Mouse (Mus musculus): ENCODE data around the gene Gm11563. TPM values are rescaled to one million over a fixed set of nuclear protein-coding genes. Genes with fewer than 3 reads are reported as not detected.
"Not testable (repeated sequence)": the region's sequence is repeated elsewhere in the genome, so short reads cannot be mapped to it uniquely, and the experiment has no call there.

Gm11563 gene
- polyA plus RNA-seq, 1 experiment from 2014 or later: not detected

DNA sequence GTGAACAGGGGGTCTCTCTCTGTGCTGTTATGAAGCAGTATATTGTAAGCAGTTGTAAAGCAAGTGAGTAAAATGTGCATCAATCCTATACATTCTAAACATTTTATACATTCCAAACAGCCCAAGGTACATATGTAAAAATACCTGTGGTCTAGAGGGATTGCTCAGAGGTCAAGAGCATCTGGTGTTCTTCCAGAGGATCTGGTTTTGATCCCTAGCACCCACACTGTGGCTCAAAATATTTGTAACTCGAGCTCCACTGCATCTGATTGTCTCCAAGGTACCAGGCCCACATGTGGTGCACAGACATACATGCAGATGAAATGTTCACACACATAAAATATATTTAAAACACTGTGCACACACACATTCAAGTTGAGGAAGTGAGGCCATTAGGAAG is 17.8 kb downstream of the Gm11563 start:
- Histone ChIP-seq H3K4me2 (no peak overlapping the region), H3K9me3 (replicated peaks) (no peaks in the 10 kb centered on the region), H3K9ac (no peak overlapping the region), H3K36me3 (no peaks in the 10 kb centered on the region), H3K4me1 (replicated peaks) (no peaks in the 10 kb centered on the region), H3K4me3 (no peak overlapping the region), H3K27ac (no peak overlapping the region), H3K27me3 (no peaks in the 10 kb centered on the region)
- WGBS: 19% methylated on average over 1 of the region's 1 CpGs
- no peak for ATAC-seq (replicated peaks; ENCODE audit: insufficient number of reproducible peaks, insufficient read depth, low FRiP score, low read depth)

- no peaks in the 10 kb centered on the region for H3K36me3 ChIP-seq
- H3K4me2 ChIP-seq: no peak overlapping the region
- WGBS: 42% methylated on average over 1 of the region's 1 CpGs
- no peak overlapping the region for H3K4me3 ChIP-seq
- no peaks in the 10 kb centered on the region for H3K4me1 ChIP-seq (replicated peaks)
- H3K27ac ChIP-seq: no peak overlapping the region
- no peaks in the 10 kb centered on the region for H3K9me3 ChIP-seq (replicated peaks)
- H3K27me3 ChIP-seq: no peaks in the 10 kb centered on the region
- no peak for ATAC-seq (replicated peaks; ENCODE audit: insufficient number of reproducible peaks, insufficient read depth, low FRiP score, low read depth)
- H3K9ac ChIP-seq: no peak overlapping the region
Measured at GRCm38 (mm10) chr11:99637086-99637485, 21.7 kb downstream of the Gm11563 start.

DNA sequence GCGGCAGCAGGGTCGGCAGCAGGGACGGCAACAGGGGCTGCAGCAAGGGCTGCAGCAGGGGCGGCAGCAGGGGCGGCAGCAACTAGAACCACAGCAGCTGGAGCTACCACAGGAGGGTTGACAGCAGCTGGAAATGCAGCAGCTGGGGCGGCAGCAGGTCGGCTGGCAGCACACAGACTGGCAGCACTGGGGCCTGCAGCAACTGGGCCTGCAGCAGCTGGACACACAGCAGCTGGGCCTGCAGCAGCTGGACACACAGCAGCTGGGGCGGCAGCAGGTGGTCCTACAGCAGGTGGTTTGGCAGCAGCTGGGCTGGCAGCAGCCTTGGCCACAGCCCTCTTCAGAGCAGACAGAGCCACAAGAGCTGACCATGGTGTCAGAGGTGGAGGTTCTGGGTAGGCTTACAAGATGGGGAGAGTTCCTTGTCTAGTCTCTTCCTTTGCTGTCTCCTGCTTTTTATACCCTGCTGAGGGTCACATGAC is 24.1 kb downstream of the Gm11563 start, which contains the start of gene Krtap4-2:
Gene Krtap4-2 (minus strand): TSS at position 432 of the 482 bp plus-strand sequence.
- ATAC-seq (replicated peaks; ENCODE audit: insufficient number of reproducible peaks, insufficient read depth, low FRiP score, low read depth): no peak
- Histone ChIP-seq H3K36me3 (no peaks in the 10 kb centered on the region), H3K4me1 (replicated peaks) (no peaks in the 10 kb centered on the region), H3K9ac (no peak within 1 kb of the TSS), H3K27me3 (no peaks in the 10 kb centered on the region), H3K4me2 (no peak within 1 kb of the TSS), H3K27ac (no peak within 1 kb of the TSS), H3K9me3 (replicated peaks) (no peaks in the 10 kb centered on the region), H3K4me3 (no peak within 1 kb of the TSS)
- 32% methylated on average over 8 of the region's 8 CpGs for WGBS

- Histone ChIP-seq H3K27me3 (no peaks in the 10 kb centered on the region), H3K9me3 (replicated peaks) (no peaks in the 10 kb centered on the region), H3K4me3 (no peak overlapping the region), H3K9ac (no peak overlapping the region), H3K36me3 (no peaks in the 10 kb centered on the region), H3K4me2 (no peak overlapping the region), H3K27ac (no peak overlapping the region), H3K4me1 (replicated peaks) (no peaks in the 10 kb centered on the region)
- WGBS: 70% methylated on average over 2 of the region's 2 CpGs
- no peak for ATAC-seq (replicated peaks; ENCODE audit: insufficient number of reproducible peaks, insufficient read depth, low FRiP score, low read depth)
Measured at GRCm38 (mm10) chr11:99633293-99633692, 25.5 kb downstream of the Gm11563 start.

DNA sequence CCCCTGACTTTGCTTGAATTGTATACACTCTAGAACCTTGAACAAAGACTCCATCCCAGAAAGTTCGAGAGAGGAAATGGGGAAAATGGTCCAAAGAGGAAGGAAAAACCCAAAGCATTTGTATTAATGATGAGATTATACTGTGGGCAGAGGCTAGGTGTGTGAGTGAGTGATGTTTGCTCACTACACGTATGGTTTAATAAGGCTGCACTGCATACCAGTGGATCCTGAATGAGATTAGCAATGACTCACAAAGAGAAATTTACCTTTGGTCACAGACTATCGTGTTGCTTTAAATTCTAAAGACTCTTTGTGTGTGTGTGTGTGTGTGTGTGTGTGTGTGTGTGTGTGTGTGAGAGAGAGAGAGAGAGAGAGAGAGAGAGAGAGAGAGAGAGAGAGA is 27.9 kb downstream of the Gm11563 start:
- 68% methylated on average over 3 of the region's 3 CpGs for WGBS
- Histone ChIP-seq H3K36me3 (no peaks in the 10 kb centered on the region), H3K4me1 (replicated peaks) (no peaks in the 10 kb centered on the region), H3K27me3 (no peaks in the 10 kb centered on the region), H3K27ac (no peak overlapping the region), H3K9me3 (replicated peaks) (no peaks in the 10 kb centered on the region), H3K9ac (no peak overlapping the region), H3K4me3 (no peak overlapping the region), H3K4me2 (no peak overlapping the region)
- no peak for ATAC-seq (replicated peaks; ENCODE audit: insufficient number of reproducible peaks, insufficient read depth, low FRiP score, low read depth)

- ATAC-seq (replicated peaks; ENCODE audit: insufficient number of reproducible peaks, insufficient read depth, low FRiP score, low read depth): no peak
- H3K27ac ChIP-seq: no peak within 1 kb of the TSS
- no peaks in the 10 kb centered on the region for H3K4me1 ChIP-seq (replicated peaks)
- no peaks in the 10 kb centered on the region for H3K27me3 ChIP-seq
- H3K36me3 ChIP-seq: no peaks in the 10 kb centered on the region
- H3K4me2 ChIP-seq: no peak within 1 kb of the TSS
- WGBS: 79% methylated on average over 4 of the region's 4 CpGs
- H3K9ac ChIP-seq: no peak within 1 kb of the TSS
- H3K4me3 ChIP-seq: no peak within 1 kb of the TSS
- no peaks in the 10 kb centered on the region for H3K9me3 ChIP-seq (replicated peaks)
Measured at GRCm38 (mm10) chr11:99628138-99628537, 30.6 kb downstream of the Gm11563 start, which contains the start of gene Krtap4-1. Gene Krtap4-1, minus strand, starts transcription at chr11:99628238.

GRCm38 (mm10) chr11:99620335-99620734 is 38.4 kb downstream of the Gm11563 start, which contains the start of gene Gm11562:
Gene Gm11562, minus strand, starts transcription at chr11:99620435.
- no peak for ATAC-seq (replicated peaks; ENCODE audit: insufficient number of reproducible peaks, insufficient read depth, low FRiP score, low read depth)
- H3K4me3 ChIP-seq: no peak within 1 kb of the TSS
- no peaks in the 10 kb centered on the region for H3K36me3 ChIP-seq
- no peaks in the 10 kb centered on the region for H3K9me3 ChIP-seq (replicated peaks)
- H3K27ac ChIP-seq: no peak within 1 kb of the TSS
- H3K9ac ChIP-seq: no peak within 1 kb of the TSS
- H3K4me1 ChIP-seq (replicated peaks): no peaks in the 10 kb centered on the region
- no peaks in the 10 kb centered on the region for H3K27me3 ChIP-seq
- no peak within 1 kb of the TSS for H3K4me2 ChIP-seq
- WGBS: 74% methylated on average over 2 of the region's 2 CpGs

- Histone ChIP-seq H3K4me1 (replicated peaks) (no peaks in the 10 kb centered on the region), H3K27me3 (no peaks in the 10 kb centered on the region), H3K36me3 (no peaks in the 10 kb centered on the region), H3K9me3 (replicated peaks) (no peaks in the 10 kb centered on the region), H3K4me2 (no peak within 1 kb of the TSS), H3K27ac (no peak within 1 kb of the TSS), H3K4me3 (no peak within 1 kb of the TSS), H3K9ac (no peak within 1 kb of the TSS)
- WGBS: 60% methylated on average over 3 of the region's 3 CpGs
- no peak for ATAC-seq (replicated peaks; ENCODE audit: insufficient number of reproducible peaks, insufficient read depth, low FRiP score, low read depth)
Measured at GRCm38 (mm10) chr11:99614796-99615363, 43.9 kb downstream of the Gm11563 start, which contains the start of gene Krtap2-4. Gene Krtap2-4, minus strand, starts transcription at chr11:99614846.

- not testable (repeated sequence) for H3K27ac ChIP-seq; H3K4me3 ChIP-seq; H3K9me3 ChIP-seq (replicated peaks); H3K36me3 ChIP-seq; H3K9ac ChIP-seq; H3K4me1 ChIP-seq (replicated peaks); ATAC-seq (replicated peaks; ENCODE audit: insufficient number of reproducible peaks, insufficient read depth, low FRiP score, low read depth); H3K27me3 ChIP-seq; H3K4me2 ChIP-seq
- WGBS: 76% methylated on average over 1 of the region's 2 CpGs
Measured at GRCm38 (mm10) chr11:99610089-99610488, 48.7 kb downstream of the Gm11563 start, which contains the start of gene Gm11937. Gene Gm11937, minus strand, starts transcription at chr11:99610189.

DNA sequence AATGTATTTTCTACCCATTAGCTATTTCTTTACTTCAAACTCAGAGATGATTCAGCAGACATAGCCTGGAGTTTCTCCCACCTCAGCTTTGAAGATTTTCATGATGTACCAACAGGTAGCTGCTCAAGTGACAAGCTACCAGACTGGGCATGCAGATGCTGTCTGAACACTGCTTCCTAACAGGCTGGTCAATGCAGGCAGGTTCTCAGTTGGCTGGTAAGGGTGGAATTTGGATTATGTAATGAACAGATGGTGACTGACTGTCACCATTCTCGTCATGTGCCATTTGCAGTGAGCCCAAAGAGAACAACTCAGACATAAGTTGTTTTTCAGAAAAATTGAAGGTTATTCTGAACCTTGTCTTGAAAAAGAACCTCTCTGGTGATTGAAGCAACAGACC is 49.6 kb downstream of the Gm11563 start:
- H3K4me2 ChIP-seq: no peak overlapping the region
- 52% methylated on average over 1 of the region's 1 CpGs for WGBS
- H3K27ac ChIP-seq: no peak overlapping the region
- H3K4me1 ChIP-seq (replicated peaks): no peaks in the 10 kb centered on the region
- H3K9me3 ChIP-seq (replicated peaks): no peaks in the 10 kb centered on the region
- no peak overlapping the region for H3K9ac ChIP-seq
- no peaks in the 10 kb centered on the region for H3K27me3 ChIP-seq
- no peak overlapping the region for H3K4me3 ChIP-seq
- no peak for ATAC-seq (replicated peaks; ENCODE audit: insufficient number of reproducible peaks, insufficient read depth, low FRiP score, low read depth)
- H3K36me3 ChIP-seq: no peaks in the 10 kb centered on the region

Data from heart, embryonic 15.5 days (tissue).